Mouse (Mus musculus) neural tube, embryonic 13.5 days (tissue): ENCODE data around the gene Rbfox1. TPM values are rescaled to one million over a fixed set of nuclear protein-coding genes. Genes with fewer than 3 reads are reported as not detected.
A peak's percentile ranks its signal among the peaks of the same experiment; 100 is the strongest.

ENCODE experiments used
- ATAC-seq: fragments of 200-750 bp; cut with Nextera tagmentation; 2 replicates; pipeline ENCODE4 v1.8.0; 2017; ENCODE audit warnings: low read depth, mild to moderate bottlenecking, moderate TSS enrichment, moderate library complexity
- H3K27ac ChIP-seq: fragments of 300-500 bp; sonication (generic); replicated peaks from 2 replicates; pipeline ENCODE4 v1.5.1; 2015; ENCODE audit warnings: moderate library complexity, mild to moderate bottlenecking, inconsistent platforms
- H3K27me3 ChIP-seq: fragments of 300-500 bp; sonication (generic); 2 replicates; pipeline ENCODE4 v1.6.1; 2015; ENCODE audit warnings: mild to moderate bottlenecking, inconsistent platforms
- H3K36me3 ChIP-seq: fragments of 300-500 bp; sonication (generic); 2 replicates; pipeline ENCODE4 v1.6.1; 2015; ENCODE audit warnings: mild to moderate bottlenecking, inconsistent platforms
- H3K4me1 ChIP-seq: fragments of 300-500 bp; sonication (generic); replicated peaks from 2 replicates; pipeline ENCODE4 v1.6.1; 2015; ENCODE audit warnings: inconsistent platforms
- H3K4me2 ChIP-seq: fragments of 300-500 bp; sonication (generic); 2 replicates; pipeline ENCODE4 v1.6.1; 2015; ENCODE audit warnings: inconsistent platforms, mild to moderate bottlenecking, moderate library complexity
- H3K4me3 ChIP-seq: fragments of 300-500 bp; sonication (generic); 2 replicates; pipeline ENCODE4 v1.5.1; 2015; ENCODE audit warnings: mild to moderate bottlenecking, inconsistent platforms
- H3K9ac ChIP-seq: fragments of 300-500 bp; sonication (generic); 2 replicates; pipeline ENCODE4 v1.6.1; 2015; ENCODE audit warnings: moderate library complexity, mild to moderate bottlenecking, inconsistent platforms
- H3K9me3 ChIP-seq: fragments of 300-500 bp; sonication (generic); 2 replicates; pipeline ENCODE4 v1.6.1; 2016; ENCODE audit warnings: inconsistent platforms
- WGBS: fragments of 180-500 bp; shearing (Covaris S2); methylation state at CpG from one replicate; pipeline ENCODE4 v1.1.7; 2015; 5-methylcytosine and 5-hydroxymethylcytosine counted together
- polyA plus RNA-seq: library from polyadenylated mRNA; unstranded; fragments of >200 nt; fragmentation: Nextera tagmentation; extraction: Ambion mirVana; gene quantifications from 2 replicates; pipeline ENCODE4 v1.2.1, GENCODE M21; 2015

Rbfox1 gene
- polyA plus RNA-seq, 1 experiment from 2014 or later = 229 TPM

- no peaks in the 10 kb centered on the region for H3K36me3 ChIP-seq
- H3K27ac ChIP-seq = peak overlapping the region; percentile 49; the same call in 1 of the 2 replicates
- H3K4me2 ChIP-seq = no peak overlapping the region
- 18% methylated on average over 2 of the region's 2 CpGs for WGBS
- H3K4me1 ChIP-seq = peaks cover 19% of the 10 kb centered on the region
- H3K4me3 ChIP-seq = no peak overlapping the region
- ATAC-seq = no peak
- H3K9ac ChIP-seq = no peak overlapping the region
- H3K9me3 ChIP-seq = no peaks in the 10 kb centered on the region
- H3K27me3 ChIP-seq = peaks cover 34% of the 10 kb centered on the region
Observed at GRCm38 (mm10) chr16:6961931-6962379, 1076.8 kb downstream of the Rbfox1 start.

GRCm38 (mm10) chr16:6962508-6962907, 1077.4 kb downstream of the Rbfox1 start:
- no peaks in the 10 kb centered on the region for H3K9me3 ChIP-seq
- peaks cover 19% of the 10 kb centered on the region for H3K4me1 ChIP-seq
- peaks cover 34% of the 10 kb centered on the region for H3K27me3 ChIP-seq
- no peaks in the 10 kb centered on the region for H3K36me3 ChIP-seq
- no peak overlapping the region for H3K9ac ChIP-seq
- 43% methylated on average over 5 of the region's 5 CpGs for WGBS
- H3K4me3 ChIP-seq = no peak overlapping the region
- ATAC-seq = no peak
- no peak overlapping the region for H3K27ac ChIP-seq
- no peak overlapping the region for H3K4me2 ChIP-seq

DNA sequence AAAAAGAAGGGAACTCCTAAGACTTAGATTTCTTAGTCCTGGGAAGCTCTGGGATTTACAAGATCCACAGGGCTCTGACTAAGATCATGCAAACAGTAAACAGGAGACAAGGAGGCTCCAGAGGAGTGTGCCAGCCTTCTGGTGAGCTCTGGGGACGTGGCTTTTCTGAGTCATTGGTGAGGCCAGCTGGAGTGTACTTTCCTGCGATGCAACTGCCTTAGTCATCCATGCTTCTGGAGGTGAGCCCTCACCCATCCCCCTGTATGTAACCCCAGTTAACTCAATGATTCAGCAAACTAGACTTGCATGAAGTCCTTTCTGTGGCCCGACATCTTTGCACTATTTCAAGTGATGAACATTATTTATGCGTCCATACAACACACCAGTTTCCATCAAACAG, 1078.4 kb downstream of the Rbfox1 start:
- H3K9ac ChIP-seq = no peak overlapping the region
- H3K27me3 ChIP-seq = peaks cover 34% of the 10 kb centered on the region
- peaks cover 19% of the 10 kb centered on the region for H3K4me1 ChIP-seq
- H3K9me3 ChIP-seq = no peaks in the 10 kb centered on the region
- WGBS = 84% methylated on average over 4 of the region's 4 CpGs
- no peak overlapping the region for H3K4me2 ChIP-seq
- ATAC-seq = no peak
- H3K27ac ChIP-seq = no peak overlapping the region
- no peaks in the 10 kb centered on the region for H3K36me3 ChIP-seq
- H3K4me3 ChIP-seq = no peak overlapping the region

GRCm38 (mm10) chr16:6964720-6965583, 1079.8 kb downstream of the Rbfox1 start:
- H3K4me3 ChIP-seq = no peak overlapping the region
- no peak overlapping the region for H3K9ac ChIP-seq
- peaks cover 19% of the 10 kb centered on the region for H3K4me1 ChIP-seq
- H3K4me2 ChIP-seq = no peak overlapping the region
- ATAC-seq = no peak
- H3K27ac ChIP-seq = no peak overlapping the region
- peaks cover 29% of the 10 kb centered on the region for H3K27me3 ChIP-seq
- no peaks in the 10 kb centered on the region for H3K36me3 ChIP-seq
- WGBS = 6% methylated on average over 8 of the region's 8 CpGs
- no peaks in the 10 kb centered on the region for H3K9me3 ChIP-seq

- Histone ChIP-seq H3K9me3 (no peaks in the 10 kb centered on the region), H3K4me1 (peaks cover 18% of the 10 kb centered on the region), H3K4me2 (no peak overlapping the region), H3K9ac (no peak overlapping the region), H3K4me3 (no peak overlapping the region), H3K27ac (no peak overlapping the region), H3K36me3 (no peaks in the 10 kb centered on the region), H3K27me3 (peaks cover 10% of the 10 kb centered on the region; the same call in 1 of the 2 replicates)
- no peak for ATAC-seq
- 86% methylated on average over 2 of the region's 4 CpGs for WGBS
Observed at GRCm38 (mm10) chr16:6969986-6970385, 1084.8 kb downstream of the Rbfox1 start.

DNA sequence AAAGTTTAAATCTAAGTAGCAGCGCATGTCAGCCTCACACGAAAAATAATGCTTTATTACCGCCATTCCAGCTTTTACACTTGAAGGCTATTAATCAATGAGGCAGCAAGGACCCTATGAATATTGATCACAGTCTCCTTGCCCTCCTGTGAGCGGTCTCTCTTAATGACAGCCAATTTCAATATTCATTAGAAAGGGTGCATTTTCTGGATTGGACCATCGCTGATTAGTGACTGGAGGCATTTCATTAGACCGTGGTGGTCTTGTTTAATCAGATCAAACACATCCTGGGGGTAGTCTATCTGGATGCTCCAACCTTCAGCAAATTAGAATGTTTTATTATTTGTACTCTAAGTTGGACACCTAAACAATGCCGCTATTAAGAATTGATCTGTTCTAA, 1091.2 kb downstream of the Rbfox1 start:
- Histone ChIP-seq H3K27ac (peak overlapping the region; percentile 52; the same call in 1 of the 2 replicates), H3K9ac (no peak overlapping the region), H3K9me3 (no peaks in the 10 kb centered on the region), H3K4me3 (no peak overlapping the region), H3K36me3 (no peaks in the 10 kb centered on the region), H3K27me3 (no peaks in the 10 kb centered on the region), H3K4me1 (peaks cover 37% of the 10 kb centered on the region), H3K4me2 (no peak overlapping the region)
- 46% methylated on average over 7 of the region's 7 CpGs for WGBS
- ATAC-seq = peak; percentile 50; the same call in 1 of the 2 replicates

GRCm38 (mm10) chr16:6983947-6984346, 1098.8 kb downstream of the Rbfox1 start:
- no peak for ATAC-seq
- Histone ChIP-seq H3K9ac (no peak overlapping the region), H3K27ac (no peak overlapping the region), H3K4me1 (no peaks in the 10 kb centered on the region), H3K4me2 (no peak overlapping the region), H3K36me3 (no peaks in the 10 kb centered on the region), H3K27me3 (no peaks in the 10 kb centered on the region), H3K4me3 (no peak overlapping the region), H3K9me3 (no peaks in the 10 kb centered on the region)
- 91% methylated on average over 2 of the region's 2 CpGs for WGBS

DNA sequence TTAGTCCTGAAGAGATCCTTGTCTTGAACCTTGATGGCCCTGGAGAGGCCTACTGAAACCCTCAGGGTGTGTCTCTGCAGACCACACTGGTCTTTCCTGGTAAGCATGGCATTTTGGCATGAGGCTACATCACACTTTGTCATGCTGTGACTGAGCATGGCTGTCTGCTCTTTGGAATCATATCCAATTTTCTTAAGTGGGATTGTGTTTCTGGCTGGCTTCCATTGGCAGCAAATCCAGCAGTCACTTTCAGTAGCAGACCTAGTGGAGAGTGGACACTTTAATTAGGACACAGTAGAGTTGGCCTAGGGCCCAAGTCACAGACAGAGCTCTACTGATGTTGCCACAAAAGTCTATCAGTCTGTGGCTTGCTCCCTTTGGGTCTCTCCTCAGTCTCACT, 1100.9 kb downstream of the Rbfox1 start:
- ATAC-seq = no peak
- H3K27ac ChIP-seq = no peak overlapping the region
- H3K9ac ChIP-seq = no peak overlapping the region
- no peak overlapping the region for H3K4me2 ChIP-seq
- H3K36me3 ChIP-seq = no peaks in the 10 kb centered on the region
- no peaks in the 10 kb centered on the region for H3K27me3 ChIP-seq
- H3K4me1 ChIP-seq = no peaks in the 10 kb centered on the region
- no peaks in the 10 kb centered on the region for H3K9me3 ChIP-seq
- H3K4me3 ChIP-seq = no peak overlapping the region

GRCm38 (mm10) chr16:6986494-6986893, 1101.3 kb downstream of the Rbfox1 start:
- H3K27ac ChIP-seq = no peak overlapping the region
- 64% methylated on average over 2 of the region's 2 CpGs for WGBS
- H3K9me3 ChIP-seq = no peaks in the 10 kb centered on the region
- no peak overlapping the region for H3K9ac ChIP-seq
- no peak overlapping the region for H3K4me3 ChIP-seq
- no peak for ATAC-seq
- no peaks in the 10 kb centered on the region for H3K27me3 ChIP-seq
- no peaks in the 10 kb centered on the region for H3K36me3 ChIP-seq
- no peaks in the 10 kb centered on the region for H3K4me1 ChIP-seq
- no peak overlapping the region for H3K4me2 ChIP-seq

- 88% methylated on average over 5 of the region's 5 CpGs for WGBS
- H3K27ac ChIP-seq = no peak overlapping the region
- no peak overlapping the region for H3K9ac ChIP-seq
- no peak overlapping the region for H3K4me3 ChIP-seq
- no peaks in the 10 kb centered on the region for H3K27me3 ChIP-seq
- H3K4me2 ChIP-seq = no peak overlapping the region
- peaks cover 4% of the 10 kb centered on the region; the same call in 1 of the 2 replicates for H3K4me1 ChIP-seq
- H3K9me3 ChIP-seq = no peaks in the 10 kb centered on the region
- ATAC-seq = no peak
- H3K36me3 ChIP-seq = no peaks in the 10 kb centered on the region
Observed at GRCm38 (mm10) chr16:6992251-6992650, 1107.1 kb downstream of the Rbfox1 start.

DNA sequence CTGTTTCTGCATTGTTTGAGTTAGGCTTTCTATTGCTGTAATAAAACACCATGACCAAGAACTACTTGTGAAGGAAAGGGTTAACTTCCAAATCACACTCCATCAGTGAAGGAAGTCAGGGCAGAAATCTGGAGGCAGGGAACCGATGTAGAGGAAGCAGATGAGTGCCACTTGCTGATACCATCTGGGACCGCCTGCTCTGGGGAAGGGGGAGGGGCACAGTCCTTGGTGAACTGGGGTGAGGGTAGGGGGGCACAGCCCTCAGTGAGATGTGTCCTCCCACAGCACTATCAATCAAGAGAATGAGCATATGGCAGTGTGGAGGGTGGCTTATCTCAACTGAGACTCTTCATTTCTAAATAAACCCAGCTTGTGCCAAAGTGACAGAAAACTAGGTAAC, 1108.0 kb downstream of the Rbfox1 start:
- Histone ChIP-seq H3K9me3 (no peaks in the 10 kb centered on the region), H3K27ac (no peak overlapping the region), H3K9ac (no peak overlapping the region), H3K4me3 (no peak overlapping the region), H3K4me2 (no peak overlapping the region), H3K4me1 (peaks cover 6% of the 10 kb centered on the region; the same call in 1 of the 2 replicates), H3K27me3 (no peaks in the 10 kb centered on the region), H3K36me3 (no peaks in the 10 kb centered on the region)
- 39% methylated on average over 2 of the region's 2 CpGs for WGBS
- no peak for ATAC-seq

- Histone ChIP-seq H3K4me2 (no peak overlapping the region), H3K36me3 (no peaks in the 10 kb centered on the region), H3K27me3 (no peaks in the 10 kb centered on the region), H3K9me3 (no peaks in the 10 kb centered on the region), H3K4me1 (peaks cover 6% of the 10 kb centered on the region; the same call in 1 of the 2 replicates), H3K27ac (no peak overlapping the region), H3K9ac (no peak overlapping the region), H3K4me3 (no peak overlapping the region)
- 58% methylated on average over 4 of the region's 4 CpGs for WGBS
- ATAC-seq = no peak
Observed at GRCm38 (mm10) chr16:6997109-6997508, 1112.0 kb downstream of the Rbfox1 start.
